Mouse (Mus musculus) layer of hippocampus, postnatal 36 days (tissue): Measurements from ENCODE around the gene Scamp1. TPM values are rescaled to one million over a fixed set of nuclear protein-coding genes. Genes with fewer than 3 reads are reported as not detected.

Experiments used
- DNase-seq, 2 experiments: peaks; one replicate each; pipeline ENCODE4 v3.0.0; 2022
- total RNA-seq, 2 experiments: library from RNA; stranded (reverse); gene quantifications; 2 replicates each; pipeline ENCODE4 v1.2.3; 2021

The Scamp1 gene
- total RNA-seq, 2 experiments from 2014 or later = 170 to 173 TPM

DNA sequence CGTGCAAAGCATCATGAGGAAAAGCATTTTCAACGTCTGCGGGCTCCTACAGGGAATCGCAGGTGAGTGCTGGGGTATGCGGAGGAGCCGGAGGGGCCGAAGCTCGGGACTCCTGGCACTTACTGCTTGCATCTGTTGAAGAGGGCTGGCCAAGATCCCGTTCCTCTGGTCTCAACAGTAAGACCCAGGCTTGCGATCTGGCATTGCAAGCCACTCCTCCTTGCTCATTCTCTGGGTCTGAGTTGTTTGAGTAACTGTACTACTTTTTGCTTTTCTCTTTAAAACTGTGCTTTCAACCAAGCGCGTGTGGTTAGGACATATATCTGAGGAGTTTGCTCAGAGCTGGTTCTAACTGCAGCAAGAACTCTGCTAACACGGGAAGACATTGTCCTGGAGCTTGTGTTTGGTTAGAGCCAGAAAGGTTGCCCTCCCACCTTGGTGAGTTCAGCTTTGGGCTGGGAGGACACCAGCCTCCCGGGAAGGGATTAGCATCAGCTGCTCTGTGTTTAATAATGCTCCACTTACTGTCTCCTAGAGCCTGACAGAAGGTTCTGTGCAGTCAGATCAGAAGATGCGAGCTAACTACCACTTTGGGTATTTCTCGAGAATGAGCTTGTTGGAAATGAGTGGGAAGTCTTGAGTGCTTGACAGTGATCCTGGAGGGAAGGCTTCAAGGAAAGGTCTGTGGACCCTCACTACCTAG is 110.9 kb downstream of the Scamp1 start:
- no peak for DNase-seq

DNA sequence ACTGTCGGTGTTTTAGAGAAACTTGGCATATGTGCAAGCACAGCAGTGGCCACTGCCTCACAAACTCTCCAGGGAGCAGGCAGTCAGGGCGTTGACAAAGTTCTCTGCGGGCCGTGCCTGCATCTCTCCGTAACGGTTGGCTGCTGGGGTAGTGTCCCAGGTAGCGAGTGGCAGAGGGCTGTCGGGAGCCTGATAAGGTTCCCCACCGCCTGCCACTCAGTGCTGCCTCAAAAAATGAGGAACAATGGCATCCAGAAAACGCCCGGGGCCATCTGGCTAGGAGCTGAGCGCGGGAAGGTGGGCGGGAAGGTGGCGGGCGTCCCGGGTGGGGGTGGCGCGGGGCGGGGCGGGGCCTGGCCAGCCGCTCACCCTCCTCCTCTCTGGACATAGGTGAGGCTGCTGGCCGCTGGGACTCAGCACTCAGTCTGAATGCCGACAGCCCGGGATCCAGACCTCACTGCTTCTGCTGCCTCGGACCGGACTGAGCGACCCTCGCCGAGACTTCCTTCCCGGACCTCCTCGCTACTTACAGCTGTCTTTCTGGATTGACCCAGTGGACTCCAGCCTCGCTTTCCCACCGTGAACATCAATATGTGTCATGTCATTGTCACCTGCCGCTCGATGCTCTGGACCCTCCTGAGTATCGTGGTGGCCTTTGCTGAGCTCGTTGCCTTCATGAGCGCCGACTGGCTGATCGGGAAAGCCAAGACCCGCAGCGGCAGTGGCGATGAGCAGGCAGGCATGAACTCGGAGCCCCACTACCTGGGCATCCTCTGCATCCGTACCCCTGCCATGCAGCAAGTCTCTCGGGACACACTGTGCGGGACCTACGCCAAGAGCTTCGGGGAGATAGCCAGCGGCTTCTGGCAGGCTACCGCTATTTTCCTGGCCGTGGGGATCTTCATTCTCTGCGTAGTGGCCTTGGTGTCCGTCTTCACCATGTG is 111.8 kb downstream of the Scamp1 start:
- DNase-seq = peak; percentile 44 to 45

DNA sequence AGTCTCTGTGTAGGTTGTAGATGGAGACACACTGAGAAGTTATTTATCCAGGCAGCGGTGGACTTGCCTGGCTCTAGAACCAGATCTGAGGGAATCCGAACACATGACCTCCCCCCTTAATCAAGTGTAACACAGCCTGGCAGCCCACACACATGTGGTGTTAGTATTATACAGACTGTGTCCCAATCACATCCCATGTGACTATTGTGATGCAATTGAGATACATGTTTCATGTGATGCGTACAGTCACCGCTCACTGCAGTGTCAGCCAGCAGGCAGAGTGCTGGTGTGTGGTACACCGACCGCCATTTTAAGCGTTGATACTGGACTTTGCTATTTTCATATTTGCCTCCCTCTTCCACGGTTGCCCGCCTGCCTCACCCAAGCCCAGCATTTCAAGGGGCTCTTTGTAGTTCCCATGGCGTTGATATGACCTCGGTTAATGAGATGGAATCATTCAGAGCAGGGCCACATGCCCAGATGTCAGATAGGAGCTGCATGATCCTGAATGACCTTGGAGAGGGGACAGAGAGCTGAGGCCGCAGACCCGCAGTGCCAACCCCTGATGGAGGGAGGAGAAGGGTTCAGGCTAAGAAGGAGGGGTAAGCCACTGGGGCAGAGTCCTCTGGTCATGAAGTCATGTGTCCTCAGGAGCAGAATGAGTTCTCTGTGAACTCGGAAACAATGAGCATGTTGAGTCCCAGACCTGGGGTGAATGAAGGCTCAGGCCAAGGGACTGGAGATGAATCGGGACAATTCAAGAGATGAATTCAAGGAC is 112.9 kb downstream of the Scamp1 start:
- DNase-seq = no peak

DNA sequence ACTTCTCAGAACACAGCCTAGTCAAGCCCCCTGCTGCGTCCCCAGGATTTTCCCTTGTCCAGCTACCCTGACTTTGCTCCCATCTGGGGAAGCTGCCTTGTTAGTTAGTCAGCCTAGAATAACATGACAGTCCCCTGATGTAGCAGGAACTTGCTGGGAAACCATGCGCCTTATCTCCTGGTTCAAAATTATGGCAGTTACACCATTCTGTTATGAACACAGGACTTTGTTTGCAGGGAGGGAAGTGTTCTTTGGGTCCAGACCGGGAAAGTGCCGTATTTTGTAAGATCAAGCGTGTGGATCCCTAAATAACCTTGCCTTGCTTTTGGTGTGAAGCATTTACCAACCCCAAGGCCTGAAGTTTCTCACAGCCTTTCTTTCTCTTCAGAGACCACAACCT is 114.0 kb downstream of the Scamp1 start:
- no peak for DNase-seq

DNA sequence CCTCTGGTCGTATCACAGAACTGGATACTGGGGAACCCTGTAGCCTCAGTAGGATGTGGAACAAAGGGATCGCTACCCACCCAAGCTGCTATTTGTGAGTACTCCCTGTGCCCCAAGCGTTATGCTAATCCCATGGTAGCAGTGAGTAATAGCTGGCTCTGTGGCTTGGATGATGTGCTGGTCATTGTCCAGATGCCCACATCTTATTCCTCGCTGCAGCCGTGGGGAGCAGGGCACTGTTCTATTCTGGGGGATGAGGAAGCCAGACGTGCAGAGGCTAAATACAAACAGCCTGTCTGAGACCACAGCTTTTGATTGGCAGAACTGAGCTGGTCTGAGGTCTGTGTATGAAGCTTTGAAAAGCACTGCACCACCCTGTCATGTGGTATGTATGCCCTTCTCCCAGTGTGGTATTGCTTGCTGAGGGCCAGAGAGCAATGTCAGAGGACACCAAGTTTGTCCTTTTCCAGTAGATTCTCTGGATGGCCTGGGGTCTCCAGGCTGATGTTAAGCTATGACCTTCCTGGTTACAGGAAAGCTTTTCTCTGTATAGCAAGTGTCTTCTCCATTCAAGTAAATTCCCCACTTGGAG is 116.2 kb downstream of the Scamp1 start:
- DNase-seq = no peak

DNA sequence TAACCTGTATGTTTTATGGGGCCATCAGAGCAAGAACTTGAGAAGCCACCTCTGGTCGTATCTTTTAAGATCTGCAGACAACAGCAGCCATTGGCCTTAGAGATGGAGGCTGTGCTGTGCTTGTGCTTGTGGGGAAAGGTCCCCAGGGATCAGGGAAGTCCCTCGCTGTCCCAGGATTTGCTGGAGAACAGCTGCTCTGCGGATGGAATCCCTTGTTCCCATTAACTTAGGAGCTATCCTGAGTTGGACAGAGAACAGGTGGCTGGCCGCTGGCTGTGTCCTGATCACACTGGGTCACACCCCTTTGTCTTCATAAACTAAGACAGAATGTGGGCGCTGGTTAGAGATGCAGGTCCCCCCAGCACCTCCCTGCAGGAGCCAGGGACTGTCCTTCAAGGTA is 117.3 kb downstream of the Scamp1 start:
- DNase-seq = no peak

DNA sequence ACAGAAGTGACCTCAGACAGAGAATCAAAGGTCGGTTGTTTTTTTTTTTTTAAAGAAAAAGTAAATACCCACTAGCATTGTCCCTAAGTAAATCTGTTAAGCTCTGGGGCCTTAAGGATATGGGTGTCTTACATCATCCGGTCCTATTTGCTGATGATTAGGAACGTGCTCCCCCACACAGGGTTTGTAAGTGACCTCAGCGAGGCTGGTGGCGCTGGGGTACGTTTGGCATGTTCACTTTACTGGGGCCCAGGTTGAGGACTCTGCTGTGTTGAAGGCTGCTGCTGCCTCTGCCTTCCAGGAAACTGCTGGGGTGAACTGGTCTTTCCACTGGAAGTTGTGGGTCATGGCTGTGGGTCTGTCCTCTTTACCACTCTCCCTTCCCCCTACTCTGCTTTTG is 121.2 kb downstream of the Scamp1 start:
- DNase-seq = peak in 1 of 2 experiments; percentile 0

DNA sequence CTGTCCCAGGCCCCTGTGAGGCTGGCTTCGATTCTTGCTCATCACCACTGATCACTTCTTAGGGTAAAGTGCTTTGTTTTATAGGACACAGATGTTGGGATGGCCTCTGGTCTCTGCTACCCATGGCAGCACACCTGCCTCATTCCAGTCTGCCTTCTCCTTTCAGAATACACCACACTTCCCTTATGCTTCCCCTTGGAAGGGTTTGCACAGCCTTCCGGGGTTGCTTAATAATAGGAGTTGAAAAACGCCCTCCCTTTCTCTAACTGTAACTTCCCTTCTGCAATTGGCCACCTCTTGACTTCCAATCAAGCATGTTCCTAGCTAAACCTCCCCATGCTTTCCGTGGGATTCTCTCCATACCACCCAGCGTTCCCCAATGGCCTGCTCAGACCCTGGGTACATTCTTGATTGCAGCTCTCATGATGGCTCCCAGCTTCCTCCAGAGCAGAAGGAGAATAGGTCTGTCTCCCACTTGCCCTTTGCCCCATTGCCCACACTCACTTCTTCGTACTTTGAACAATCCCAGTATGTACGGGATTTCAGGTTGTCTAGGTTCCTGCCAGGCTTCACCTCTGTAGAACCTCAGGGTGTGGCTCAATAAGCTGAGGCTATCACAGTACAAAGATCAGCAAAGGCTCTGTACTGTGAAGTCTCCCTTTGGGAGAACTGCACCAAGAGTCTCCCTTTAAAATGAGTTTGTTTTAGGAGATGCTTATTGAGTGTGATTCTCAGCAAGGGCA is 126.0 kb downstream of the Scamp1 start:
- DNase-seq = no peak

DNA sequence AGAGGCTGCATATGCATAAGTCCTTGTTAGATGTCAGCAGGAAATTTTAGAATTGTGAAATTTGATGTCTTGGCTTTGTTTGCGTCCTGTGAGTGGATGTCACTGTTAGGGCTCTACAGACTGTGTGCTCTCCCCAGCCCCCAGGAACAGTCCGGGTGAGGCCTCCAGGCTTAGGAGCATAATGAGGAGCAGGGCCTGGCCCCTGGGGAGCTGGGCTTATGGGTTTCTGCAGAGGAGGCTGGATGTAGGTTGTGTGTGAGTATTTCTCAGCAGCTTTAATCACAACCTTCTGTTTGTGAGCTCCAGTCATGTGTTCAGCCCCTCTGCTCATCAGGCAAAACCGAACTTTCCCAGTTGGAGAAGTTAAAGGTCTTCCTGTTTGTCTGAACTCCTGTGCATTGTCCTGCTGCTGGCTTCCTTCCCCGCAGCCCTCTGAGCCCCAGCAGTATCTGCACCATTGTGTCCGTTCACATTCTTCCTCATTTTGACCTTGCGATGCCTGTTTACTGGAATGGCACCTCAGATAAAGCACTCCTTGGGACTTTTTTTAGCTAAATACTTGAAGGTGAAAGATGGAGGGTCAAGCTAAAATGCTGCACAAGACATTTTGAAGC is 126.7 kb downstream of the Scamp1 start:
- DNase-seq = no peak

DNA sequence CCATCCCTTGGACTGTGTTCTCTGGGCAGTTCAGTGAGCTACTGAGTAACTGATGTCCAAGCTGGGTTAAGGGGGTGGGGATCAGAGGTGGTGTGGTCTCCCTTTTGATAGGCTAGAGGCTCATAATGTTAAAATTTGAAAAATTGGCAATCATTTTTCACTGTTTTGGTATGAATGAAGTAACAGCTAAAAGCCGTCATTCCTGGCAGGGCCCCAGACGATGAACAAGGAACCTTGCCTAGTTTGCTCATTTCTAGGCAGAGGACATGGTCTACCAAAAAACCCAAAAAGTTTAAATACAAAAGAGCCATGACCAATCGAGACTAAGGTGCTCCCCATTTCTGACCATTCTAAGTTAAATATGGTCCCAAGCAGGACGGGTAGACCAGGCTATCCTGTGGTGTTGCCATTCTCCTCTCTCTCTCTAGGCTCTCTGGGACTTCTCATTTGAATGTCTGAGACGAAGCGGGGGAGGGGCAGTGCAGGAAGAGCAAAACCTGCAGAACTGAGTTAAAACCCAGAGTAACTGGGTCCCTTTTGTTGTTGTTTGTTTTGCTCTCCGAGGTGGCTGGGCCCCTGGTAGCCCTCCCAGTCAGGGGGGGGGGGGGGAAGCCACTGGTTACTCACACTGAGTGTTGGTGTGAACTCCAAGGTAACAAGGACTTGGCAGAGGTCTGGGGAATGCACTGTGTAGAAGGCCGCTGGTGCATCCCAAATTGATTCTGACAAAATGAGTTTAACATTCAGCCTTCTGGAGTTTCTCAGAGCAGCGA is 129.8 kb downstream of the Scamp1 start:
- DNase-seq = no peak

DNA sequence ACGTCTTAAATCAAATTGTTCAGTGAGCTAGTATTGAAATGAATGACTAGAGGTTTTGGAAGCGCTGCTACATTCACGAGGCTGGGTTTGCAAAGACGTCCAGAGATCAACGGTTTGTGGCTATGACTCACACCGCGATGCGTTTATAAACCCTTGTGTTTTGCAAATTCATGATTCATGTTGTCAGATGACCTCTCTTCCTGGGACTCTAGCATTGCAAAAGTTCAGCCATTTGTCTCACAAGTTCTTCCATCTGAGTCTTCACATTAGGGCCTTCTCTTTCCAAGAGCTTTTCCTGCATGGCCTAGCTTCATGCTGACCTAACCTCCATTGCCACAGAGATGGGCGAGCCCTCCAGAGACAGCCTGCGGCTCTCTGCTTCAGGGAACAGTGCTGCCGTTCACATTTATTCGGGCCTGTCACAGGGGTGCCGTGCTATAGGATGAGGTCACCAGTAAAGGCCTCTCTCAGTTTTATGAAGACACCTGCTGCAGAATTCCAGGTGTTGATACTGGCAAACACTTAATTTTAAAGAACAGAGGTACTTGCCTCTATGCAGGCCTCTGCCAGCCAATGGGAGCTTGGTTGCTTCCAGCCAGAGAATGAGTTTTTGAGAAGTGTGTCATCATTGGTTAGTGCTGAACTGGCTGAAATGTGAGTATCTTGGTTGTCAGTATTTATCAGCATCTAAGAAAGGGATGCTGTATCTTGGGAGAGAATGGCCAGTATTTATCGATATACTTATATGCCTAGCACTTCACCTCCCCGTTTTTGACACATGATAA is 131.0 kb downstream of the Scamp1 start:
- DNase-seq = no peak

DNA sequence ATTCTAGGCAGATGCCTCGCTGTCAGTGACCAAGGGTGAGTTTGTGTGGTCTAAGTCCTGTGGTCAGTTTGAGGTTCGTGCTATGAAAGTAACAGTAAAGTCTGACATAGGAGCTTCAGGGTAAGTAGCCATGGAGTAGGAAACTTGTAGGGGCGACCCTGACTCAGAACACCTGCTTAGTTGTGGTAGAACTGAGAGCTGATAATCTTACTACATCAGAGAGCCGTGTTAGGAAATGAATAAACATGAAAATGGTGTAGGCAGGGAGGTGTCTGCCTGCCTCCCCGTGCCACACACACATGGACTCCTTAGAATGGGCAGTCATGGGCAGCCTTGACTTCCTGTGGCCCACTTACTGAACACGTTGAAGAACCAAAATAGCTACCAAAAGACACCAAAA is 132.0 kb downstream of the Scamp1 start:
- no peak for DNase-seq

DNA sequence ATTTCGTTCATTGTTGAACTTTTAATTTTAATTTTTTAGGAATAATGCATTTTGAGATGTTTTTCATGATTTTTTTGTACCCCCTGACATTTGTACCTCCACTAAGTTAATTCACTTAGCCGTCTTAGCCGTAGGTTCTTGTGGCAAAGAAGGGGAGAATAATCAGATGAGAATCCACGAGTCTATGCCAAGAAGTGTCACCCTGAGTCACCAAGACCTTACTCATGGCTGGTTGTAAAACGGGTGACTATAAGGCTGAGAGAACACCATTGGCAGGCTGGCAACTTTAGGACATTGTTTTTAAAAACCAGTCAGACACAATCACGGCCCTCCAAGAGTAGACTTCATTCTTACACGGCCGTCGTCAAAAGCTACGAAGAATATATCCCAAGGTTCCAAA is 132.8 kb downstream of the Scamp1 start:
- DNase-seq = no peak

Other genes starting within 250 kb of the Scamp1 start
- 10 to 100 TPM; 30.3 to 30.4 TPM for gene Lhfpl2, start 228.1 kb downstream of the Scamp1 start, total RNA-seq
- 10 to 100 TPM; 57.0 to 61.9 TPM for gene Ap3b1, start 73.1 kb upstream of the Scamp1 start, total RNA-seq